Mouse (Mus musculus): ENCODE measurements around the gene Add2. TPM values are rescaled to one million over a fixed set of nuclear protein-coding genes. Genes with fewer than 3 reads are reported as not detected.

The Add2 gene
- polyA plus RNA-seq, 1 experiment from 2014 or later = 2.6 TPM

GRCm38 (mm10) chr6:86038901-86039300 lies 10.4 kb downstream of the Add2 start:
- no peak overlapping the region for H3K9ac ChIP-seq (ENCODE audit: low read depth, low read length)
- no peaks in the 10 kb centered on the region for H3K27me3 ChIP-seq (ENCODE audit: control insufficient read depth, insufficient read depth, low read length)
- WGBS = 67% methylated on average over 2 of the region's 2 CpGs
- H3K4me3 ChIP-seq (ENCODE audit: low read length) = no peak overlapping the region
- H3K4me2 ChIP-seq (replicated peaks; ENCODE audit: low read depth, low read length) = no peak overlapping the region
- H3K4me1 ChIP-seq (ENCODE audit: control insufficient read depth, insufficient read depth, low read length) = no peaks in the 10 kb centered on the region
- no peak for ATAC-seq (ENCODE audit: low FRiP score, low TSS enrichment)
- H3K27ac ChIP-seq (ENCODE audit: low read depth, low read length) = no peak overlapping the region
- H3K36me3 ChIP-seq (ENCODE audit: control insufficient read depth, insufficient read depth, low read length) = no peaks in the 10 kb centered on the region
- no peaks in the 10 kb centered on the region for H3K9me3 ChIP-seq (ENCODE audit: control insufficient read depth, low read length)

GRCm38 (mm10) chr6:86040140-86040539 lies 11.7 kb downstream of the Add2 start:
- H3K4me2 ChIP-seq (replicated peaks; ENCODE audit: low read depth, low read length) = no peak overlapping the region
- no peak overlapping the region for H3K4me3 ChIP-seq (ENCODE audit: low read length)
- 87% methylated on average over 1 of the region's 1 CpGs for WGBS
- no peaks in the 10 kb centered on the region for H3K36me3 ChIP-seq (ENCODE audit: control insufficient read depth, insufficient read depth, low read length)
- H3K4me1 ChIP-seq (ENCODE audit: control insufficient read depth, insufficient read depth, low read length) = no peaks in the 10 kb centered on the region
- no peak for ATAC-seq (ENCODE audit: low FRiP score, low TSS enrichment)
- H3K9me3 ChIP-seq (ENCODE audit: control insufficient read depth, low read length) = no peaks in the 10 kb centered on the region
- no peak overlapping the region for H3K9ac ChIP-seq (ENCODE audit: low read depth, low read length)
- H3K27me3 ChIP-seq (ENCODE audit: control insufficient read depth, insufficient read depth, low read length) = no peaks in the 10 kb centered on the region
- no peak overlapping the region for H3K27ac ChIP-seq (ENCODE audit: low read depth, low read length)

GRCm38 (mm10) chr6:86047510-86047909 lies 19.0 kb downstream of the Add2 start:
- Histone ChIP-seq H3K9me3 (ENCODE audit: control insufficient read depth, low read length) (no peaks in the 10 kb centered on the region), H3K36me3 (ENCODE audit: control insufficient read depth, insufficient read depth, low read length) (no peaks in the 10 kb centered on the region), H3K27me3 (ENCODE audit: control insufficient read depth, insufficient read depth, low read length) (no peaks in the 10 kb centered on the region), H3K27ac (ENCODE audit: low read depth, low read length) (no peak overlapping the region), H3K4me1 (ENCODE audit: control insufficient read depth, insufficient read depth, low read length) (no peaks in the 10 kb centered on the region), H3K4me2 (replicated peaks; ENCODE audit: low read depth, low read length) (no peak overlapping the region), H3K4me3 (ENCODE audit: low read length) (no peak overlapping the region), H3K9ac (ENCODE audit: low read depth, low read length) (no peak overlapping the region)
- 64% methylated on average over 11 of the region's 11 CpGs for WGBS
- ATAC-seq (ENCODE audit: low FRiP score, low TSS enrichment) = peak; percentile 64; the same call in 1 of the 2 replicates

GRCm38 (mm10) chr6:86048509-86048908 lies 20.0 kb downstream of the Add2 start:
- Histone ChIP-seq H3K36me3 (ENCODE audit: control insufficient read depth, insufficient read depth, low read length) (no peaks in the 10 kb centered on the region), H3K9ac (ENCODE audit: low read depth, low read length) (no peak overlapping the region), H3K9me3 (ENCODE audit: control insufficient read depth, low read length) (no peaks in the 10 kb centered on the region), H3K27me3 (ENCODE audit: control insufficient read depth, insufficient read depth, low read length) (no peaks in the 10 kb centered on the region; the same call in 1 of the 2 replicates), H3K4me2 (replicated peaks; ENCODE audit: low read depth, low read length) (no peak overlapping the region), H3K4me1 (ENCODE audit: control insufficient read depth, insufficient read depth, low read length) (no peaks in the 10 kb centered on the region), H3K4me3 (ENCODE audit: low read length) (no peak overlapping the region), H3K27ac (ENCODE audit: low read depth, low read length) (no peak overlapping the region)
- ATAC-seq (ENCODE audit: low FRiP score, low TSS enrichment) = peak; percentile 38; the same call in 1 of the 2 replicates
- WGBS = 52% methylated on average over 5 of the region's 5 CpGs

- ATAC-seq (ENCODE audit: low FRiP score, low TSS enrichment) = no peak
- Histone ChIP-seq H3K27me3 (ENCODE audit: control insufficient read depth, insufficient read depth, low read length) (no peaks in the 10 kb centered on the region; the same call in 1 of the 2 replicates), H3K27ac (ENCODE audit: low read depth, low read length) (no peak overlapping the region), H3K4me1 (ENCODE audit: control insufficient read depth, insufficient read depth, low read length) (no peaks in the 10 kb centered on the region), H3K9ac (ENCODE audit: low read depth, low read length) (no peak overlapping the region), H3K36me3 (ENCODE audit: control insufficient read depth, insufficient read depth, low read length) (no peaks in the 10 kb centered on the region), H3K4me2 (replicated peaks; ENCODE audit: low read depth, low read length) (no peak overlapping the region), H3K4me3 (ENCODE audit: low read length) (no peak overlapping the region), H3K9me3 (ENCODE audit: control insufficient read depth, low read length) (no peaks in the 10 kb centered on the region)
- 57% methylated on average over 6 of the region's 6 CpGs for WGBS
Measured at GRCm38 (mm10) chr6:86050586-86051268, 22.2 kb downstream of the Add2 start.

- Histone ChIP-seq H3K9me3 (ENCODE audit: control insufficient read depth, low read length) (no peaks in the 10 kb centered on the region), H3K9ac (ENCODE audit: low read depth, low read length) (no peak overlapping the region), H3K4me3 (ENCODE audit: low read length) (no peak overlapping the region), H3K4me2 (replicated peaks; ENCODE audit: low read depth, low read length) (no peak overlapping the region), H3K4me1 (ENCODE audit: control insufficient read depth, insufficient read depth, low read length) (no peaks in the 10 kb centered on the region), H3K36me3 (ENCODE audit: control insufficient read depth, insufficient read depth, low read length) (no peaks in the 10 kb centered on the region), H3K27me3 (ENCODE audit: control insufficient read depth, insufficient read depth, low read length) (no peaks in the 10 kb centered on the region; the same call in 1 of the 2 replicates), H3K27ac (ENCODE audit: low read depth, low read length) (no peak overlapping the region)
- peak; percentile 71; the same call in 1 of the 2 replicates for ATAC-seq (ENCODE audit: low FRiP score, low TSS enrichment)
- 40% methylated on average over 7 of the region's 7 CpGs for WGBS
Measured at GRCm38 (mm10) chr6:86052032-86052459, 23.6 kb downstream of the Add2 start.

- Histone ChIP-seq H3K9ac (ENCODE audit: low read depth, low read length) (no peak overlapping the region), H3K27ac (ENCODE audit: low read depth, low read length) (no peak overlapping the region), H3K36me3 (ENCODE audit: control insufficient read depth, insufficient read depth, low read length) (no peaks in the 10 kb centered on the region), H3K9me3 (ENCODE audit: control insufficient read depth, low read length) (no peaks in the 10 kb centered on the region), H3K4me3 (ENCODE audit: low read length) (no peak overlapping the region), H3K27me3 (ENCODE audit: control insufficient read depth, insufficient read depth, low read length) (no peaks in the 10 kb centered on the region; the same call in 1 of the 2 replicates), H3K4me1 (ENCODE audit: control insufficient read depth, insufficient read depth, low read length) (no peaks in the 10 kb centered on the region), H3K4me2 (replicated peaks; ENCODE audit: low read depth, low read length) (no peak overlapping the region)
- 7% methylated on average over 4 of the region's 4 CpGs for WGBS
- ATAC-seq (ENCODE audit: low FRiP score, low TSS enrichment) = no peak
Measured at GRCm38 (mm10) chr6:86052556-86052955, 24.1 kb downstream of the Add2 start.

- Histone ChIP-seq H3K4me1 (ENCODE audit: control insufficient read depth, insufficient read depth, low read length) (no peaks in the 10 kb centered on the region), H3K27me3 (ENCODE audit: control insufficient read depth, insufficient read depth, low read length) (no peaks in the 10 kb centered on the region; the same call in 1 of the 2 replicates), H3K9me3 (ENCODE audit: control insufficient read depth, low read length) (no peaks in the 10 kb centered on the region), H3K4me2 (replicated peaks; ENCODE audit: low read depth, low read length) (no peak overlapping the region), H3K27ac (ENCODE audit: low read depth, low read length) (no peak overlapping the region), H3K4me3 (ENCODE audit: low read length) (no peak overlapping the region), H3K36me3 (ENCODE audit: control insufficient read depth, insufficient read depth, low read length) (no peaks in the 10 kb centered on the region), H3K9ac (ENCODE audit: low read depth, low read length) (no peak overlapping the region)
- 47% methylated on average over 4 of the region's 4 CpGs for WGBS
- no peak for ATAC-seq (ENCODE audit: low FRiP score, low TSS enrichment)
Measured at GRCm38 (mm10) chr6:86053099-86053498, 24.6 kb downstream of the Add2 start.

GRCm38 (mm10) chr6:86053594-86053993 lies 25.1 kb downstream of the Add2 start:
- 76% methylated on average over 5 of the region's 5 CpGs for WGBS
- no peak overlapping the region for H3K4me3 ChIP-seq (ENCODE audit: low read length)

More at GRCm38 (mm10) chr6:86053594-86053993, 25.1 kb downstream of the Add2 start:
- no peaks in the 10 kb centered on the region; the same call in 1 of the 2 replicates for H3K27me3 ChIP-seq (ENCODE audit: control insufficient read depth, insufficient read depth, low read length)
- H3K36me3 ChIP-seq (ENCODE audit: control insufficient read depth, insufficient read depth, low read length) = no peaks in the 10 kb centered on the region
- H3K27ac ChIP-seq (ENCODE audit: low read depth, low read length) = no peak overlapping the region
- ATAC-seq (ENCODE audit: low FRiP score, low TSS enrichment) = no peak
- no peak overlapping the region for H3K4me2 ChIP-seq (replicated peaks; ENCODE audit: low read depth, low read length)
- no peaks in the 10 kb centered on the region for H3K4me1 ChIP-seq (ENCODE audit: control insufficient read depth, insufficient read depth, low read length)
- no peak overlapping the region for H3K9ac ChIP-seq (ENCODE audit: low read depth, low read length)
- H3K9me3 ChIP-seq (ENCODE audit: control insufficient read depth, low read length) = no peaks in the 10 kb centered on the region

All from kidney, embryonic 14.5 days (tissue).